Comparison of ENCODE assay signal across 24 mouse cellular contexts in the genomic region with DNA sequence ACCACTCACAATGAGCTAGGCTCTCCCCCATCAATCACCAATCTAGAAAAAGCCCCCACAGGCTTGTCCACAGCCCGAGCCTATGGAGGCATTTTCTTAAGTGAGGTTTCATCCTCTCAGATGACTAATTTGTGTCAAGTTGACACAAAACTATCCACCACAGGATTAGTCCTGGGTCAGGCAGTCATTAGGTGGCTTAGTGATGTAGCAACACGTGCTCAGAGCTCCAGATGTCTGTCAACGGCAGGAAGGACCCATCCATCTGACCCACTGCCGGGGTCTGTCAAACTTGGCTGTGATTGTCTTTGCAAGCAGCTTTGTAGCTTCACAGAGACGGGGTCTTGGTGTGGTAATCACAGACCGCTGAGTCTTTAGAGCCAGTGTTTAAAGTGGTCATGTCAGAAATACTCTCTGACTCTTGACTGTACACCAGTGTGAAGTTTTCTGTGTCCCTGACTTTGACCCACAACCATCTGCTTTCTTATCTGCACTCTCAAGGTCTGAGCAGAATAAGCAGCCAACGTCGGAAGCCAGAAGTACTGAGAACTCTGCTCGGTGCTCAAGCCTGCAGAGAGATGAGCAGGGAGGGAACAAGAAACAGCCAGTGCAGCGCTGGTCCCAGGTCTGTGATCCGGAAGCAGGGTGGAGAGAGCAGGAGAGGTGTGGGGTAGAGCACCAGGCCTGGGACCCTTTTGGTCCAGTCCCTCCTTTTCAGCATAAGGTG.
DNase-seq lines count a peak whose midpoint lies in the region; ATAC-seq and TF ChIP-seq lines count a peak whose summit lies in the region.
"Had no signal": no experiment of that assay in that cellular context is flagged by ENCODE, and none has a peak within 500 bp of the region (broad histone marks: within the 10 kb centered on the region; RNA-seq: fewer than 3 reads in every experiment).

No protein-coding gene starts in this region.

- no peaks in the 10 kb centered on the region for H3K27me3 ChIP-seq in liver, postnatal 0 days (ENCODE audit: insufficient read depth, low read length)
- H3K27me3 ChIP-seq: heart, embryonic 13.5 days; hindbrain, embryonic 15.5 days; liver, embryonic 15.5 days; neural tube, embryonic 15.5 days had no signal

- no peak overlapping the region for H3K27ac ChIP-seq in liver, postnatal 0 days (ENCODE audit: low read depth)
- H3K27ac ChIP-seq: embryonic facial prominence, embryonic 10.5 days; forebrain, embryonic 10.5 days; heart, adult 2 months; heart, embryonic 13.5 days; hindbrain, embryonic 15.5 days; liver, embryonic 15.5 days; macrophage; neural tube, embryonic 15.5 days; stomach, postnatal 0 days had no signal

- H3K9ac ChIP-seq in liver, postnatal 0 days (replicated peaks) = no peak overlapping the region
- H3K9ac ChIP-seq: heart, embryonic 13.5 days; hindbrain, embryonic 15.5 days; liver, embryonic 15.5 days; neural tube, embryonic 15.5 days had no signal

- TF ChIP-seq EP300 in liver, postnatal 0 days (IDR thresholded peaks at IDR 0.05; ENCODE audit: low read depth) = no peak

- WGBS in liver, postnatal 0 days (ENCODE audit: insufficient replicate concordance) = 56% methylated on average over 11 of the region's 11 CpGs

- TF ChIP-seq CTCF in liver, postnatal 0 days (IDR thresholded peaks at IDR 0.05; ENCODE audit: low read depth) = no peak

- H3K9me3 ChIP-seq in liver, postnatal 0 days (ENCODE audit: low read length) = peaks cover 8% of the 10 kb centered on the region
- H3K9me3 ChIP-seq: hindbrain, embryonic 15.5 days; liver, embryonic 15.5 days; neural tube, embryonic 15.5 days had no signal

- peak; percentile 13 for DNase-seq in liver
- no peak for DNase-seq in liver, postnatal 0 days
- DNase-seq in adrenal gland, adult (ENCODE audit: inconsistent age in 2 of 2, low spot score in 1 of 2) = peak; percentile 59 to 87
- DNase-seq in adrenal gland, postnatal 25 days = peak; percentile 9
- DNase-seq in urinary bladder, adult 18-20 months (ENCODE audit: low spot score in 2 of 2) = no peak
- no peak for DNase-seq in kidney, postnatal 25 days
- DNase-seq: cerebellum, adult 11-12 months; cerebellum, postnatal 10 days; gastrocnemius, postnatal 10 days; heart, adult 2 months; kidney, adult 2 months; kidney, postnatal 10 days had no signal

- H3K36me3 ChIP-seq in liver, postnatal 0 days (replicated peaks; ENCODE audit: insufficient read depth, low read length) = no peaks in the 10 kb centered on the region
- H3K36me3 ChIP-seq: embryonic facial prominence, embryonic 10.5 days; forebrain, embryonic 10.5 days; heart, embryonic 13.5 days; hindbrain, embryonic 15.5 days; liver, embryonic 15.5 days; neural tube, embryonic 15.5 days had no signal

- H3K4me3 ChIP-seq in liver, postnatal 0 days (ENCODE audit: low read depth, low read length) = no peak overlapping the region
- H3K4me3 ChIP-seq: embryonic facial prominence, embryonic 10.5 days; forebrain, embryonic 10.5 days; heart, adult 2 months; heart, embryonic 13.5 days; hindbrain, embryonic 15.5 days; liver, embryonic 15.5 days; neural tube, embryonic 15.5 days had no signal

- no peak for ATAC-seq in liver, postnatal 0 days
- ATAC-seq in megakaryocyte progenitor cell, adult 5-6 weeks (replicated peaks; ENCODE audit: poor library complexity) = peak; percentile 61; the same call in 1 of the 2 replicates
- ATAC-seq: CD4-positive, CD25-positive, alpha-beta regulatory T cell, adult 4 months; forebrain, embryonic 16.5 days had no signal

- H3K4me2 ChIP-seq in liver, postnatal 0 days (ENCODE audit: low read depth, low read length) = no peak overlapping the region
- H3K4me2 ChIP-seq: heart, embryonic 13.5 days; hindbrain, embryonic 15.5 days; liver, embryonic 15.5 days; midbrain, embryonic 11.5 days; neural tube, embryonic 15.5 days had no signal

- H3K4me1 ChIP-seq in liver, postnatal 0 days (ENCODE audit: insufficient read depth) = 0 out of 2 replicates have a peak, but pooled peaks cover 2% of the 10 kb centered on the region
- H3K4me1 ChIP-seq: embryonic facial prominence, embryonic 10.5 days; forebrain, embryonic 10.5 days; hindbrain, embryonic 15.5 days; neural tube, embryonic 15.5 days had no signal

Comparison
In these comparisons a context has a peak if more than half of its experiments do, and no peak if none do; other contexts are left out.
1. DNase-seq: peak in liver (single experiment), adrenal gland, adult (2 of 2) and adrenal gland, postnatal 25 days (single experiment); none in liver, postnatal 0 days (single experiment), urinary bladder, adult 18-20 months (0 of 2) and kidney, postnatal 25 days (0 of 2).